Comparison of ENCODE assay signal across 8 mouse cellular contexts in genomic region chr9:56928041-56928811, GRCm38 (mm10). TPM values are rescaled to one million over a fixed set of nuclear protein-coding genes. Genes with fewer than 3 reads are reported as not detected.
DNase-seq lines count a peak whose midpoint lies in the region; ATAC-seq and TF ChIP-seq lines count a peak whose summit lies in the region.

Gene Snx33 (minus strand): TSS chr9:56928371.

- H3K4me2 ChIP-seq in embryonic facial prominence, embryonic 14.5 days (ENCODE audit: low read depth, low read length): peak within 1 kb of the TSS; percentile 93
- H3K4me2 ChIP-seq in limb, embryonic 13.5 days (replicated peaks): peak within 1 kb of the TSS; percentile 89
- peak within 1 kb of the TSS; percentile 99 for H3K4me2 ChIP-seq in midbrain, embryonic 15.5 days

- no peaks in the 10 kb centered on the region for H3K79me2 ChIP-seq in heart, adult 2 months (replicated peaks; ENCODE audit: control insufficient read depth, insufficient read depth, low read length)

- peaks cover 9% of the 10 kb centered on the region; the same call in 1 of the 2 replicates for H3K36me3 ChIP-seq in embryonic facial prominence, embryonic 14.5 days (ENCODE audit: control insufficient read depth, insufficient read depth, low read length)
- H3K36me3 ChIP-seq in heart, adult 2 months (ENCODE audit: control insufficient read depth, insufficient read depth, low read length): no peaks in the 10 kb centered on the region
- H3K36me3 ChIP-seq in limb, embryonic 13.5 days: peaks cover 22% of the 10 kb centered on the region
- no peaks in the 10 kb centered on the region for H3K36me3 ChIP-seq in midbrain, embryonic 15.5 days (replicated peaks)

- TF ChIP-seq POLR2A in heart, adult 2 months (IDR thresholded peaks at IDR 0.05; ENCODE audit: insufficient read depth, low read depth, low read length): peak; percentile 56

- intact Hi-C loops in heart, adult 2 months (cut with DNase I): loop anchor here (1.0 to 5.0 kb wide), 3 partner anchors 11 to 203 kb away; partner anchors contain the start of genes Man2c1 and Sin3a

- 0 out of 2 replicates have a peak, but pooled peaks have one; percentile 42 for TF ChIP-seq EP300 in heart, adult 2 months (IDR thresholded peaks at IDR 0.05; ENCODE audit: insufficient read depth, low read depth, low read length)

- WGBS in embryonic facial prominence, embryonic 14.5 days: 2% methylated on average over 39 of the region's 50 CpGs
- 0% methylated on average over 49 of the region's 50 CpGs for WGBS in heart, adult 2 months
- under 1% methylated on average over 49 of the region's 50 CpGs for WGBS in limb, embryonic 13.5 days
- under 1% methylated on average over 50 of the region's 50 CpGs for WGBS in midbrain, embryonic 15.5 days

- ATAC-seq in embryonic facial prominence, embryonic 14.5 days (ENCODE audit: low read depth): peak; percentile 90
- ATAC-seq in limb, embryonic 13.5 days (ENCODE audit: low FRiP score, low read depth): peak; percentile 92
- ATAC-seq in midbrain, embryonic 15.5 days (replicated peaks): peak; percentile 73

- peak; percentile 96 for DNase-seq in 3134 (ENCODE audit: extremely low read depth, insufficient read length, low spot score)
- DNase-seq in adrenal gland, postnatal 36 days: peak; percentile 96 to 98
- DNase-seq in embryonic facial prominence, embryonic 14.5 days (ENCODE audit: low spot score): peak; percentile 95
- peak; percentile 96 for DNase-seq in heart, adult 2 months
- peak; percentile 94 for DNase-seq in kidney, adult 8-10 months
- DNase-seq in spleen, adult 18-20 months: peak; percentile 75 to 87

- H3K27ac ChIP-seq in embryonic facial prominence, embryonic 14.5 days (replicated peaks; ENCODE audit: low read depth, low read length): peak within 1 kb of the TSS; percentile 97
- H3K27ac ChIP-seq in heart, adult 2 months: peak within 1 kb of the TSS; percentile 95
- peak within 1 kb of the TSS; percentile 97 for H3K27ac ChIP-seq in limb, embryonic 13.5 days
- H3K27ac ChIP-seq in midbrain, embryonic 15.5 days: peak within 1 kb of the TSS; percentile 71

- H3K4me3 ChIP-seq in embryonic facial prominence, embryonic 14.5 days (ENCODE audit: low read depth, low read length): peak within 1 kb of the TSS; percentile 74
- peak within 1 kb of the TSS; percentile 75 for H3K4me3 ChIP-seq in heart, adult 2 months
- H3K4me3 ChIP-seq in limb, embryonic 13.5 days: peak within 1 kb of the TSS; percentile 79
- peak within 1 kb of the TSS; percentile 70 for H3K4me3 ChIP-seq in midbrain, embryonic 15.5 days

- H3K9ac ChIP-seq in embryonic facial prominence, embryonic 14.5 days (ENCODE audit: low read depth, low read length): peak within 1 kb of the TSS; percentile 82
- peak within 1 kb of the TSS; percentile 83 for H3K9ac ChIP-seq in heart, adult 2 months (ENCODE audit: low read depth, low read length)
- H3K9ac ChIP-seq in limb, embryonic 13.5 days: peak within 1 kb of the TSS; percentile 89
- peak within 1 kb of the TSS; percentile 61 for H3K9ac ChIP-seq in midbrain, embryonic 15.5 days

- no peaks in the 10 kb centered on the region for H3K27me3 ChIP-seq in embryonic facial prominence, embryonic 14.5 days (replicated peaks; ENCODE audit: control insufficient read depth, insufficient read depth, low read length)
- H3K27me3 ChIP-seq in heart, adult 2 months (ENCODE audit: control insufficient read depth, insufficient read depth, low read length): no peaks in the 10 kb centered on the region
- 0 out of 2 replicates have a peak, but pooled peaks cover 5% of the 10 kb centered on the region for H3K27me3 ChIP-seq in limb, embryonic 13.5 days
- peaks cover 5% of the 10 kb centered on the region for H3K27me3 ChIP-seq in midbrain, embryonic 15.5 days (replicated peaks)

- peak; percentile 89 for TF ChIP-seq CTCF in heart, adult 2 months (IDR thresholded peaks at IDR 0.05)

- no peaks in the 10 kb centered on the region for H3K9me3 ChIP-seq in embryonic facial prominence, embryonic 14.5 days (ENCODE audit: control insufficient read depth, low read length)
- no peaks in the 10 kb centered on the region for H3K9me3 ChIP-seq in limb, embryonic 13.5 days
- H3K9me3 ChIP-seq in midbrain, embryonic 15.5 days: no peaks in the 10 kb centered on the region

- peaks cover 38% of the 10 kb centered on the region for H3K4me1 ChIP-seq in embryonic facial prominence, embryonic 14.5 days (ENCODE audit: control insufficient read depth, insufficient read depth, low read length)
- H3K4me1 ChIP-seq in heart, adult 2 months (ENCODE audit: control insufficient read depth, insufficient read depth, low read length): peaks cover 18% of the 10 kb centered on the region
- peaks cover 44% of the 10 kb centered on the region for H3K4me1 ChIP-seq in limb, embryonic 13.5 days
- peaks cover 36% of the 10 kb centered on the region for H3K4me1 ChIP-seq in midbrain, embryonic 15.5 days

RNA-seq across cellular contexts. Expression of gene Snx33, which starts in this region (rescaled TPM):
- total RNA-seq in adrenal gland, postnatal 36 days (2021): 10 to 100 TPM; 24.2 to 27.9 TPM
- polyA plus RNA-seq in embryonic facial prominence, embryonic 14.5 days (2014; fragmentation: Nextera tagmentation; extraction: Ambion mirVana): 7.8 and 8.2 TPM in 2 replicates
- 10 to 100 TPM in 1 of 2 experiments, 1 to 10 TPM in 1; 6.7 to 10.0 TPM for total RNA-seq in heart, adult 2 months (2021)
- polyA plus RNA-seq in heart, adult 2 months (2012; rRNA removed): 7.8 and 8.8 TPM in 2 replicates
- polyA plus RNA-seq in limb, embryonic 13.5 days (2015; fragmentation: Nextera tagmentation; extraction: Ambion mirVana): 12.0 and 13.1 TPM in 2 replicates
- polyA plus RNA-seq in midbrain, embryonic 15.5 days (2015; fragmentation: Nextera tagmentation; extraction: Ambion mirVana): 3.0 TPM in 2 replicates

Comparison
In these comparisons a context has a peak if more than half of its experiments do, and no peak if none do; other contexts are left out.
1. Peak in every context shown above with its lines: DNase-seq, ATAC-seq, H3K4me3 ChIP-seq and H3K27ac ChIP-seq.